Mouse (Mus musculus) megakaryocyte progenitor cell, adult 5-6 weeks (primary cell): ENCODE measurements around the gene Cck. TPM values are rescaled to one million over a fixed set of nuclear protein-coding genes. Genes with fewer than 3 reads are reported as not detected.

Source experiments
- ATAC-seq: replicated peaks from 2 replicates; pipeline ENCODE4 v1.8.0; 2016; ENCODE audit warnings: mild to moderate bottlenecking, moderate TSS enrichment, inconsistent platforms; ENCODE audit not compliant: poor library complexity
- total RNA-seq, 2 experiments: library from RNA; stranded (forward) in 1 of 2; stranded (reverse) in 1 of 2; fragments of 157-497, 149-512 nt in 1 of 2; fragments of 200-1000 nt in 1 of 2; gene quantifications; 2 replicates each; pipeline versions ENCODE4 v1.2.3 to v1.2.4; 2015 to 2017

Cck gene
- not detected in 2 replicates for total RNA-seq (2015)
- not detected in 2 replicates for total RNA-seq (2017)

GRCm38 (mm10) chr9:121495529-121495928 is at the start of gene Cck:
TSS of gene Cck (minus strand) at chr9:121495694.
- ATAC-seq: no peak

GRCm38 (mm10) chr9:121541530-121541929 is 46.0 kb upstream of the Cck start:
- ATAC-seq: no peak

DNA sequence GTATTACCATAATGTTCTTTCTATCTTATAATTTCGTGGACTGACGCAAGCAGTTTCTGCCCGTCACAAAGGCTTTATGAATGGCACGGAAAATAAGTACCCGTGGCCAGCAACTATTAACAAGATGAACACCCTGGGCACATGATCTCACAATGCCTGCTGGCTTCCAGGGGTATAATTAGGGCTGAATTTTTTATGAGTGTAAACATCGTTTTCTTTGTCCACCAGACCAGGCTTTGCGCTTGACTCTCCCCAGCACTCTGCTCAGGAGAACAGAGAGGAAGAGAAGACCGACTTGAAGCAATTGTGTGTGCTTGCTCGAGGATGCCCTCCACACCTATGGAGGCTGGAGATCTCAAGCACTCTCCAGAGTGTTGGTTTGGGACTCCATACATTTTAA is 37.1 kb upstream of the Cck start:
- no peak for ATAC-seq

- ATAC-seq: no peak
Measured at GRCm38 (mm10) chr9:121528605-121529357, 33.3 kb upstream of the Cck start.

GRCm38 (mm10) chr9:121526171-121526570 is 30.7 kb upstream of the Cck start:
- ATAC-seq: no peak

GRCm38 (mm10) chr9:121520047-121520446 is 24.6 kb upstream of the Cck start:
- ATAC-seq: no peak

GRCm38 (mm10) chr9:121514462-121514861 is 19.0 kb upstream of the Cck start:
- no peak for ATAC-seq

DNA sequence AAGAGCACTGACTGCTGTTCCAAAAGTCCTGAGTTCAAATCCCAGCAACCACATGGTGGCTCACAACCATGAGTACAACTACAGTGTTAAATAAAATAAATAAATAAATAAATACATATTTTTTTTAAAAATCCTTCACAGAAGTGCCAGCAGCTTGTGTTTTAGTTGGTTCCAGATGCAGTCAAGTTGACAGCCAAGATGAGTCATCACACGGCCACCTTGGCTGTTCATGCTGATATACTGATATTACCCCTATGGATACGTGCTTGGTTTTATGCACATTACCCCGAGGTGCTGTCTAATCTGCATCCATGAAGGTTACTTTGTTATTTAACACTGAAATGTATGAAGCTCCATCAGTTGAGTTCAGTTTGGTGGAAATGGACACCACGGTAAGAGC is 16.4 kb upstream of the Cck start:
- ATAC-seq: no peak

DNA sequence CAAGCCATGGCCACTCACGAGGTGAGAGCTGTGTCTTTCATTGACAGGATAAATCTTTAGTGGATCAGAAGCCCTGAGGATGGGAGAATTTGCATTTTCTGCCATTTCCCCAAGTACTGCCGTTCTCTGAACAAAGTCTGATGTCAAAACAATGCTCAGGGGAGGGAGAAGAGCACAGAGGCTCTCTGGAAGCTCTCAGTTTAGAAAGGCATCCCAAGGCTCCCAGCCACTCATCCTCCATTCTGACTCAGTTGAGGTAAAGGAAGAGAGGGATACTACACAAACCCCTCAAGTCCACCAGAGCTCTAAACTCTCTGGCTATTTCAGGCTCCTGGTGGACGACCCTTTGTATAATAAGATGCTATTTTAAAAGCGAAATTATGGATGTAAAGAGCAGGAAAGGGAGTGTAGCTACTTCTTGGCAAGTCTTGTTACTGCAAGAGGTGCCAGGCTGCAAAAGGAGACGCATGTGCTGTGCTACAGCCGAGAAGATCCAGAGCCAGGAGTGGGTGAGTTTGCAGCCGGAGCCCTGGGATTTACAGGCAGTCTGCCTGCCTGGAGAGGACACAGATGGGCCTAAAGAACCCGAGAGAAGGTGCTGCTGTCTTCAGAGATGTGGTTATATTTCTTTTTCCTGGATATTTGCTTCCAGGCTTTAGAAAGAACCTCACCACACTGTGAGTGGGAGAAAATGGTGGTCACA is 11.1 kb upstream of the Cck start:
- ATAC-seq: no peak

DNA sequence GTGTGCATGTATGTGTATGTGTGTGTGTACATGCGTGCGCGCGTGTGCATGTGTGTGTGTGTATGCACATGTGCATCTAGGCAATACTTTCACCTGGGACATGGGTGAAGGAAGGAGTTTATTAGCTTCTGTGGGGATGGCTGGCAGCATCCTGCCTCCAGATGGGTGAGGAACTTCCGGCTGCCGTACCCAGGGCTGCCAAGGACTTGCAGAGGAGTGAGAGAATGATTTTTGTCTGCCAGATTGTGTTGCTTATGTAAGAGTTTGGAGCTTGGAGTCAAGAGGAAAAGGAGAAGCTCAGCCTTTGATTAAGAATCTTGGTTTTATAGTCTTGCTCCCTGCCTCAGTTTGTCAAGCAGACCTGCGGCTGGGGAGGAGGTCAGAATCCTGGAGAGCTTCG is 9.9 kb upstream of the Cck start:
- no peak for ATAC-seq

DNA sequence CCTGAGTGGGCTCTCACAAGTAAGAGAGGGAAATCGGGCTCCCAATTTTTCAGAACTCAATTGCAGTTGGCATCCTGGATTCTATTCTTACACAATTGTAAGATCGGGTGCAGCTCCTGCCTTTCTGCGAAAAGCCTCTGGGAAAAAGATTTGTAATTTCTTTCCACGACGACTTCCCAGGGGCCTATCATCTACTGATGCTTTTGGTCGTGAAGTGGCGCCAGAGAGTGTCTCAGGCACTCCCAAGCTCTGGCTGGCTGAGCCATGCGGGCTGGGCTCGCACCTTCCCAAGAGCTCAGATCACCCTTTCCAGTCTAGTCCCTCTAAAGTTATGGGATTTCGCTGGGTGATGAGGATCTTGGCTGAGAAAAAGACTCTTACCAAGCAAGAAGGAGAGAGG is 608 bp upstream of the Cck start:
- ATAC-seq: no peak

DNA sequence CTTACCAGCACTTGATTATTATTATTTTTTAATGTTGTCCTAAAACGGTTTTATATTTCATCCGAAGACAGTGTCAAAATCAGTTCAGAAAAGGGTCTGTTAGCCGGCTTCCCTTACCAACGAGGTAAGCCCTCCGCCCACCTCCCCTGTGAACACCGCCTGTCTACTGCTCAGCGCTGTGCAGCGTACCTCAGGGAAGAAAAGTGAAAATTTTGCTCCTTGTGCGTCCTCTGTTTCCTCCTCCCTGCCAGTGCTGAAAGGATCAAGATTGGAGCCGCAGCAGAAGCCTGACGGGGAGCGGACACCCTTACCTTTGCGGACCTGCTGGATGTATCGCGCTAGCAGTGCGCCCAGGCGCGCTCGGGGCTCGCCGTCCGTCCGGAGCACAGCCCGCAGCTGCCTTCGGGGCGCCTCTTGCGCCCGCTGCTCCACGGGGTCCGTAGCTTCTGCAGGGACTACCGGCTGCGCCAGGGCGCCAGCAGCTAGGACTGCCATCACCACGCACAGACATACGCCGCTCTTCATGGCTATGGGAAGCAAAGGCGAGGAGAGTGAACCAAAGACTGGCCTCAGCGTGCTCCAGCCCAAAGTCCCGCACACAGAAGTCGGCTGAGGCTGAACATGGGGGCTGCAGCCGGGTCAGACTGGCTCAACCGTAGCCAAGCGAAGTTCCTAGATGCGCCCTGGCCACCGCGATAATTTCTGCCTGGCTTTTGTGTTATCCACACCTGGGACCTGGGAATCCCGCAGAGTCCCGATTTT is 1.3 kb downstream of the Cck start:
- no peak for ATAC-seq

DNA sequence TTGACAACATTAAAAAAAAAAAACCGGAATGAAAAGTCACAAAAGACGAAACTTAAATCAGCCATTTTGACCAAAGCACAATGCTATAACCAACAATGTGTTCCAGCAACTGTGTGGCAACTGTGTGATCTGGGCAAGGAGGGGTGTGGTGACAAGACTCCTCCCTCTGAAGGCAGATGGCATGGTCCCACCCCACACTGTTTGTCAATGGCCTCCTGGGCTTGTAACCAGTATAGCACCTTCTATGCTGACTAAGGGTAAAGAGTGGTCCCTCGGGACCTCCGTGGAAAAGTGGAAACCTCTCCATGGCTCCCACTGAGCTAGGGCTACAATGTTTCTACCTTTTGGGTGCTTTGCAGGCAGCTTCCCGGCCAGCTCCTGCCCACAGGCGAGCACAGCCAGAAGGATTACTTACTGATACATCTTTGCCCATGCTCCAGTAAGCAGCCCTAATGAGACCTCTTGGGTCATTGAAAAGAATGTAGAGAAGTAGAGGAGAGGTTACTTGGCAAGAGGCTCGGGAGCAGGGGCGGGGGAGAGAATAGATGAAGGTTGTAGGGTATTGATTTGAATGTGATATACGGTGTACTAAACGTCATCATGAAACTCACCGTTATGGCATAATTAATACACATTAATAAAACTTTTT is 3.8 kb downstream of the Cck start:
- ATAC-seq: peak; percentile 61

DNA sequence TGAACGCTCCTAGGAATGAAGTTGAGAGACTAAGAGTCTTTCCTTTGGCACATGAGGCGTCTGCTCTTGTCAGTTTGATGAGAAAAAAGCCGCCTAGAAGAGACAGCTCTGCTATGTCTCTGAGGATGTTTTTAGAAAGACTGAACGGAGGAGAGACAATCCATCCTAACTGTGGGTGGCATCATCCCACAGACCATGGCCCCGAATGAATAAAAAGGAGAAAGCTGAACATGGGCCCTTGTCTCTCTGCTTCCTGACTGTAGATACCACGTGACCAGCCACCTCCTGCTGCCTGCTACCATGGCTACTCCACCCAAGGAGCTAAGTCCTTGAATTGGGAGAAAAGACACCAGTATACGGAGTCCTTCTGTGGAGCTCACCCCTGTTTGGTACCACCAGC is 8.3 kb downstream of the Cck start:
- no peak for ATAC-seq

GRCm38 (mm10) chr9:121479453-121479852 is 16.0 kb downstream of the Cck start:
- peak; percentile 79 for ATAC-seq

GRCm38 (mm10) chr9:121477305-121477911 is 18.1 kb downstream of the Cck start:
- peak; percentile 63 for ATAC-seq

DNA sequence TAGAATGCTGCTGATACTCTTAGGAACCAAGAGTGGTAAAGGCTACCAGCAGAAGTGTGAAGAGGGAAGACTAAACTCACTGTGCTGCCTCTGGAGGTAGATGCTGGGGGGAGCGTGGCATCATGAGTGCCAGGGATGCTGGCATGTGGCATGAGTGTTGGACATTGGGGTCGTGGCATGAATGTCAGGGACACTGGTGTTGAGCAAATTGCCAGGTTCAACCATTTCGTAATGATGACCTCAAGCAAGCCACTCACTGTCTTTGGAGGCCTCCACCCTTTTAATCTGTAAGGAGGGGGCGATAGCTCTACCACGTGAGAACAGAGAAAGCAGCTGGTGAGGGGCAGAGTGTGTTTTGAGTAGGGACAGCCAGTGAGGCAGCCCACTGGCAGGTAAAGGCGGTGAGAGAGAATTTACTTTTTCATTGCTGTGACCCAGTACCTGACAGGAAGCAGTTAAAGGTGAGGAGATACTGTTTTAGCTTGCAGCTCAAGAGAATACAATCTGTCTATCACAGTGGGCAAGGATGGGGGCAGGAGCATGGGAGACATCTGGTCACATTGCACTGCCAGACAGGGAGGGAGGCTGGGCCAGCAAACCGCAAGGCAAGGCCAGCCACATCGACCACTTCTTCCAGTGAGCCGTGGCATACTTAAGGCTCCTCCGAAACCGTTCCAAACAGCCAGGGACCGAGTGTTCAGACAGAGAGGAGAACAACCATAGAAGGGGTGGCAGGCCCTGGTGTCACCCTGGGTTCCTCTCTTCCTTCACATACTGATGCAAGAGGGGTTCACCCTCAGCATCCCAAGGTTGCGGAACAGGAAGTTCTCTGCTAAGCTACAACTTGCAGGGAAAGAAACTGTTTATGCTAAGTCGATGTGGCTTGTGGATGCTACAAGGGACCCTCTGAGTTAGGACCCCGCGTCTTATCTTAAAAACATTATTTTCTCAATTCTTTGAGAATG is 19.7 kb downstream of the Cck start:
- ATAC-seq: peak; percentile 38

DNA sequence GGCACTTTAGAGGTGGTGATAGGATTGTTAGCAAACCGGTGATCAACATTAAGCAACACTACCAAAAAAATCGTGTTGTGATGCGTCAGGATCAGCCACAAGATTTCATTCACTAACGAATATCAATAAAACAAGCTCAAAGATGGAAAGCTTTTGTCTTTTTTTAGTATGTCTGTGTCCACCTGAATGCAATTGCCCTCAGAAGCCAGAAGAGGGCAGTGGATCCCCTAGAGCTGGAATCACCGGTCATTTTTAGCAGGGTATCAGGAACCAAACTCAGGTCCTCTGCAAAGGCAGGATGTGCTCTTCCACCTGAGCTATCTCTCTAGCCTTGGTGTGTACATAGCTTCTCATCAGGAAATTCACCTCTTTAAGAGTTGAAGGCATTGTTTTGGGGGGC is 20.7 kb downstream of the Cck start:
- ATAC-seq: no peak

DNA sequence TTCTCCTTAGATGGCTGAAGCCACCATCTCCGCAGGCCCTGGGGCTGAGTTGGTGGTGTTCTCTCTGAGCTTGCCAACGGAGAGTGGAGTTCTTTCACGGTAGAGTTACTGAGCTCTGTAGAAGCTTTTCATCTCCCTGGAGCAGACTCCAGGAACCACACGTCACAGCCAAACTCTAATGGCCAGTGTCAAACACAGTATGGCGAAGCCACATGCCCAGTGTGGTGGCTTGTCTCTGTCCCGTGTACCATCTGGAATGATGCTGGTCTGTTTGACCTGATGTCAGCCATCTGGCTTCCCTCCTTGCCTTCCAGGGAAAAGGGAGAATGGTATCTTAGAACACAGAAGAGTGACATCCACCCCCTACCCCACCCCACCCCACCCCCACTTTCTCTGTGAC is 25.8 kb downstream of the Cck start:
- ATAC-seq: no peak

DNA sequence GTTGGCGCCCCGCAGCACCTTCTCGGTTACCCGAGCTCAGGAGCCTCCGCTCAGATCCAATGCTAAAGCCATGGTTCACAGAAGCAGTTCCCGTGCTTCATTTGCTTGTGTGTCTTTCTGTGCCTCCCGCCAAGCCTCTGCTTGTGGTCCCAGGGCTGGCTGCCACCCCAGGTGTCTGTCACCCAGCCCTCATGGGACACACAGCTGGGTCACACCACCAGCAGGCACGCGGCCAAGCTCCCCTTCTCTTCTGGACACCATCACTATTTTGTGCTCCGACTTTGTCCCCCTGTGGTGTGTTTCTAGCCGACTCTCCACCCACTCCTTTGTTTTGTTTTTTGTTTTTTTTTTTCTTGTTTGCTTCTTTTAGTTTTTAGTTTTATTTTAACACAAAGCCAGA is 28.0 kb downstream of the Cck start:
- no peak for ATAC-seq
